Mouse (Mus musculus): ENCODE results near the gene Ska3. TPM values are rescaled to one million over a fixed set of nuclear protein-coding genes. Genes with fewer than 3 reads are reported as not detected.
A peak's percentile ranks its signal among the peaks of the same experiment; 100 is the strongest.

The Ska3 gene
- total RNA-seq, 2 experiments from 2014 or later = 2.3 to 3.0 TPM

DNA sequence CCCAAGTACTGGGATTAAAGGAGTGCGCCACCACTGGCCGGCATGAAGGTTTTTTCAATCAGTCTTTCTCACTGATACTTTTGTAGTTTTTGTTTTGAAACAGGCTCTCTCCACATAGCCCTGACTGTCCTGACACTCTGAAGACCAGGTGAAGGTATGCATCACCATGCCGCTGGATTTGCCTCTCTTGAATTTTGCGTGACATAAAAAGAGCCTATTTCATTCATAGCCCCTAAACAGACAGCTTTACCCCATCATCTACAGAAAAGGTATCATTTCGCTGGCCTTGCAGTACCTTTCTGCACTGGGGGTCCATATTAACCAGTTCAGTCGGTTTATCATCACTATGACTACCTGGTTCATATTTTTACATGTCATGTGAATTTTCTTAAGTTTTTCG, 28.4 kb downstream of the Ska3 start:
- DNase-seq = no peak

DNA sequence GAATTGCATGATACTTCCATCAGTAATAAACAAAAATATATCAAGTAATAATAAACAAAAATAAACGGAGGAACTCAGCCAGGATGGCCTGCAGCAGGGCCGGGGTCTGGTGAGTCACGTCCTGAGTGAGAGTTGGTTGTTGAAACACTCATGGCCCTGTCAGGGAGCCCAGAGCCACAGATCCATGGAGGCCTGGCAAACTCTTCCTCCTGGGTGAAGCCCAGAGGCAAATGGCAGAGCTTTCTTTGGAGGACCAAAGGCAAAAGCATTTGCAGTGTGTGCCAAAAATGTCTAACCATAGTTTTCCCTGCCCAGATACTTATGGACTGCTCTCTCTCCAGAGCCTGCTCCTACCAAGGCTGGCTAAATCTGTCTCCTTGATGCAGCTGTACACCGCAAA, 34.8 kb downstream of the Ska3 start:
- DNase-seq = no peak

DNA sequence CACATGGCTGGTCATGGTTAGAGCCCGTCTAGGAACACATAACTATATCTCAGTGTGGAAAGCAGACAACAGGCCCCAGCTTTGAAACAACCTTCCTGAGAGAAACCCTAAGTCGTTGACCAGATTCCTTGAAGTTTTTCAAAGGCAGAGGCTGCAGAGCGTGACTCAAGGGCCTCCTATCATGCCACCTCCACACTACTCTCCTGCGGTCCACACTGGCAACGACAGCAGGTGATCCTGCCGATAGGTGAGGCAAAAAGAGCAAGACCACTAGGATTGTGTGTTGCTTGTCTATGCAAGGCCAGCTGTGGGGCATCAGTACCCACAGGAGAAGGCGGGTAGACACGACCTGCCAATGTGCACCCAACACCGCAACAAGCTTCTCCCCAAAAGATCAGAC, 36.2 kb downstream of the Ska3 start:
- DNase-seq = no peak

DNA sequence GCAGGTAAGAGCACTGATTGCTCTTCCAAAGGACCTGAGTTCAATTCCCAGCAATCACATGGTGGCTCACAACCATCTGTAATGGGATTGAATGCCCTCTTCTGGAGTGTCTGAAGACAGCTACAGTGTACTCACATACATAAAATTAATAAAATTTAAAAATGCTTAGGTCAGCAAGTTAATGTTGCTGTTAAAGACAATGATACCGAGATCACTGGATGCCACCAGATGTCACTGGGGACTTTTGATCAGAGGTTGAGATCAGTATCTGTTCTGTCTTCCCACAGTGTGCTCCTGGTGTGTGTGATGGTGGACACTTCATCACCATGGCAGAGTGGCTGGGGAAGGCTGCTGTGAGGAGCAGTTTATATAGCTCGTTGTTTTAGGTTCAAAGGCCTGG, 36.7 kb downstream of the Ska3 start:
- no peak for DNase-seq

DNA sequence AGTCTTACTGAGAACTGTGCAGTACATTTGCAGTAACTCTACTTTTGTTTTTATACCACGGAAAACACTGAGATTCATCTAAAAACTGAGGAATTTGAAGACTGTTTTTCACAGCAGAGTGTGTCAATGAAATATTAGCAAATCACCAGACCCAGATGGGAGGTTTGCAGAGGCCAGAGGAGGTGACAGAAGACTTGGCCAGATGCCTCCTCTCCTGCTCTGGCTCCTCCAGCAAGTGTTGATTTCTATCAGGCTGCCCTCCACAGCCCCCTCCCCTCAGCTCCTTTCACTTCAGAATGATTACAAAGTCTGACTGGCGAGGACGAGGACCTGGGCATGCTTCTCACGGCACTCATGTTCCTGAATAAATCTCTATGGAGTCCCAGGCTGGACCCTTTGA, 38.6 kb downstream of the Ska3 start:
- DNase-seq = peak; percentile 8

DNA sequence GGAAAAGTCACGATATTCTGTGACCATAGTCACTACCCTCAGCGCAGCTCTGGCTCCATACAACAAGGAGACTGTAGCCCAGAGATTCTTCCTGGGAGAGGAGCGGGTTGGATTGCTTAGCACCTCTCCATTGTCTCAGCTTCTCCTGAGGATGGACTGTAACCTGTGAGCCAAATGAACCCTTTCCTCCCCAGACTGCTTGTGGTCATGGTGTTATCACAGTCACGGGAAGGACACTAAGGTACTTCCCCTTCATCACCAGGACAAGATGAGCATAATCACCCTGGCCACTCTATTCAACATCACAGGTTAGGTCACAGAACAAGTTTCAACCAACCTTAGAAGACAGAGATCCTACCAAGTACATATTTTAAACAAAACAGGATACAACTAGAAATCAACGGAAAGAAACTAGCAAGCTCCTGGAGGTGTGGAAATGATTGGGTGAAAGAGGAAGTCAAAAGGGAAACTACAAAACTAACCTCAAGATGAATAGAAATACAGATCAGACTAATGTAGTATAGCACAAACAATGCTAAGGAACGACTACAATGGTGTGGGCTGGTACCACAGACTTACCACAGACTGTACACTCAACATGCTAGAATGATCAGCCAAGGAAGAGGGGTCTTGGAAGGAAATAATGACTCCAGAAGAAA, 53.7 kb downstream of the Ska3 start:
- no peak for DNase-seq

DNA sequence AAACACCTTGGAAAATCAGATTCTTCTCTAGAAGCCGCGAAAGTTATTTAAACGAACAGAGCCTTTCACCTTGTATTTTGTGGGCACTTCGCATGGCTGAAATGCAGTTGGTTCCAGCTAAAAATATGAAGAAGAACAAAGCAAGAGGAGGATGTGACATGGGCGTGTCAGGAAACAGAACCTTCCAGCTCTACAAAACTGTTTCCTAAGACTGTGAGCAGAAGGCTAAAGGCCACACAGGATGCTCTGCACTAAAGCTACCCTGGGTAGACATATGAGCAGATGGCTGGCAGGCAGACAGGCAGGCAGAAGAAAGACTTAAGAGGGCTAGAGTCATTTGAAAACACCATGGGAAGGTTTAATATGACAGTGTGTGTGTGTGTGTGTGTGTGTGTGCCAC, 56.9 kb downstream of the Ska3 start:
- no peak for DNase-seq

DNA sequence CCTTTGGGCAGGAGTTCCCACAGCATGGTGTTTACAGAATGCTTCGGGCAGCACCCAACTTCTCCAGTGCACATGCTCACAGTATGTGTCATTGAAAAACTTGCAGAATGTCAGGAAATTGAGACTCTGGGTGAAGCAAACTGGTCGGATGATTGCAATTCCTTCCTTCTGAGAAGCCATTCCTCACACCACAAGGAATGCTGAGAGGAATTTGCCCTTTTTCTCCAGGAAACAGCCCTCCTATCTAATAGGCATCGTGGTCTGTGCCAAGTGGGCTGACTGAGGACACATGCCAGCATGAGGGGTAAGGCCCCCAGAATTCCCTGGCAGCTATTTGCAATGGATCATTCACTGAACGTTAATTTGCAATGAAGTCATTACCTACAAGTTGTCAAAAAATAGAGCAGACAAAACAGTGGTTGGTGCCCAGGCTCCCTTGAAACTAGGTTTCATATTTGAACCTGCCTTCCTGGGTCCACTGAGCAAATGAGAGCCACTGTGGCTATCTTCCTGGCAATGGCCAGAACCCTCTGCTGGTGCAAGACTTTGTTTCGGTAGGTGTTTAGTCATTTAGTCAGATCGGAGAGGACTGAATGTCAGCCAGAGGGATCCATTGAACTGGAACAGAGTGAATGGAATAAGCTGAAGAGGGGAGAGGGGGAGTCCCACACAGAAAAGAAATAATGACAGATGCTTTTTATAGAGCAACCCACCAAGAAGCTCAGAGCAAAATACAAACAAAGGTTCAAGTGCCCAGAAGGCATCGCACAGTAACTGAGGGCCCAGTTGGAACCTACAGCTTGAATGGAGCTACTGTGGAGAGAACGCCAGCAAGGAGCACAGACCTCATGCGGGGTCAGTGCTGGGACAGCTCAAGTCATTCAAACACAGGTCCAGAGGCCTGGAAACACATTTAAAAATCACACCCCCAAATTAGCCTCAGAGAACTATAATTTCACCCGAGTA, 65.3 kb downstream of the Ska3 start:
- DNase-seq = no peak

DNA sequence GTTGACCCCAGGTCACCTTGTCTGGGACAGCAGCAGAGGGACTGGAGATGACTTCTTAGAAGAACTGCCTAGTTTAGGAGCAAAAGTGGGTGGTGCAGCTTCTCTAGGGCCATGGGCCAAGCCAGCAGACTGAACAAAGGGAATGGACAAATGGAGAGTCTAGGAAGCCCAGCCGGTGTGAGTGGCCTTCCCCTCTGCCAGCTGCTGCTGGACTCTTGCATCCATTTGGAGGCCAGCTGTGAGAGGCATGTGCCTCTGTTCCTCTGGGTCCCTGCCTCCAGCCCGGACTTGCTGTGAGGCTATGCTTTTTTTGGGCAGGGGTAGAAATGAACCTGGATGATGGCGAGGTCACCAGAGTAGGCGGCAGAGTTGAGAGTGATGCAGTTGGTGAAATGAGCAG, 67.7 kb downstream of the Ska3 start, which contains the start of gene Lats2:
TSS of gene Lats2 (minus strand) at position 152 of the 400 bp plus-strand sequence.
- DNase-seq = no peak

Small RNAs within 50 kb of the gene (microRNA-seq; reads per million reads assigned to microRNA genes)
- gene Mir3077 = 0.32 to 0.50 reads per million in 2 experiments

Other genes starting within 250 kb of the Ska3 start
- gene Xpo4, start 160.8 kb downstream of the Ska3 start, total RNA-seq (2021) = 10 to 100 TPM; 12.3 to 17.0 TPM
- gene Gm49361, start 80.1 kb downstream of the Ska3 start, total RNA-seq (2021) = not detected
- 10 to 100 TPM; 21.7 to 26.7 TPM for gene Lats2, start 67.8 kb downstream of the Ska3 start, total RNA-seq (2021)
- 10 to 100 TPM; 54.2 to 56.0 TPM for gene Sap18, start 28.0 kb downstream of the Ska3 start, total RNA-seq (2021)
- 10 to 100 TPM; 65.1 to 77.2 TPM for gene Mrpl57, start within 50 bp of the Ska3 start, total RNA-seq (2021)
- gene Zdhhc20, start 64.1 kb upstream of the Ska3 start, total RNA-seq (2021) = 10 to 100 TPM; 15.0 to 19.2 TPM
- 10 to 100 TPM; 54.2 to 58.1 TPM for gene Micu2, start 173.1 kb upstream of the Ska3 start, total RNA-seq (2021)
- gene Fgf9, start 244.4 kb upstream of the Ska3 start, total RNA-seq (2021) = 1 to 10 TPM; 1.2 to 1.8 TPM

Data from gastrocnemius, postnatal 10 days (tissue).